Mouse (Mus musculus): Measurements from ENCODE around the gene Rnf20. TPM values are rescaled to one million over a fixed set of nuclear protein-coding genes. Genes with fewer than 3 reads are reported as not detected.

Rnf20 gene
- polyA plus RNA-seq, 1 experiment from 2014 or later, result 77.3 TPM

DNA sequence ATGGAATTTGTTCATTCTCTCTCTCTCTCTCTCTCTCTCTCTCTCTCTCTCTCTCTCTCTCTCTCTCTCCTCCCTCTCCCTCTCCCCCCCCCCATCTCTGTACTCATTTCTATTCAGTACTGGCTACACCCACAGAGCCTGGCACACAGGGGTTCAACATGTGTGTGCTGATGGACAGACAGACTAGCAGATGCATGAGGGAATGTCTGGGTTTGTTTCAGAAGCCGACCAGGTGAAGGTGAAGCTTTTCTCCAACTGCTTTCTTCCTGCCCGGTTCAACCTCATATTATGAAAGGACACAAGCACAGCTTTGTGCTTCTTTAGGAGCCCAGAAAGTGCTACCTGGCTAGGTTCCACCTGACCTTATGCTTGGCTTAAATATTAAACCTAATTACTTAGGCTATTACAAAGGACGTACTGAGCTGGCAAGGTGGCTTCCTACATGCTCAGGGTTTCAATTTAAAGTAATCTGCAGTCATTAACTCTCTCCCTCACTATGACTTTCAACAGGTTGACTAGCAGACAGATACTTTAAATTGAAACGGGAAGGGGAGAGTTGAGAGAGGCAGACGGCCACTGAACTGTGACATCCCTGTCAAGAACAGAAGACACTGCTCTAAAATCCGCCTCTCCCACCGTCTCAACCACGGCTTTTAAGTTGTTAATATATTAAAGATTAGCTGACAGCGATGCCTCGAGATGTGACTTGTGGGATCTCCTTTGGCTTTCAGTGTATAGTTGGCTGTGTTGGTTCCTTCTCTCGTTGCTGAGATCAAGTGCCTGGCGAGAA, 59.8 kb downstream of the Rnf20 start:
- no peak for DNase-seq (ENCODE audit: low spot score)
- Histone ChIP-seq H3K36me3 (replicated peaks; ENCODE audit: control insufficient read depth, insufficient read depth, low read depth, low read length) (no peaks in the 10 kb centered on the region), H3K9me3 (replicated peaks; ENCODE audit: control insufficient read depth, low read length) (no peaks in the 10 kb centered on the region), H3K4me2 (ENCODE audit: low read depth, low read length) (no peak overlapping the region), H3K9ac (replicated peaks; ENCODE audit: low read length) (no peak overlapping the region), H3K4me3 (ENCODE audit: low read depth, low read length) (no peak overlapping the region), H3K27me3 (ENCODE audit: control insufficient read depth, insufficient read depth, low read length) (no peaks in the 10 kb centered on the region), H3K4me1 (ENCODE audit: control insufficient read depth, insufficient read depth, low read length) (no peaks in the 10 kb centered on the region), H3K27ac (replicated peaks; ENCODE audit: low read depth, low read length) (no peak overlapping the region)
- 71% methylated on average over 12 of the region's 12 CpGs for WGBS
- no peak for ATAC-seq (replicated peaks; ENCODE audit: insufficient number of reproducible peaks, low FRiP score, low TSS enrichment, low read depth)

Other genes with a start within 250 kb of the Rnf20 start
- not detected in 2 replicates for gene Acnat2, start 223.9 kb upstream of the Rnf20 start, polyA plus RNA-seq (2014; fragmentation: Nextera tagmentation; extraction: Ambion mirVana)
- not detected in 2 replicates for gene Acnat1, start 158.1 kb upstream of the Rnf20 start, polyA plus RNA-seq (2014; fragmentation: Nextera tagmentation; extraction: Ambion mirVana)
- not detected in 2 replicates for gene Baat, start 125.4 kb upstream of the Rnf20 start, polyA plus RNA-seq (2014; fragmentation: Nextera tagmentation; extraction: Ambion mirVana)
- gene Mrpl50, start 110.9 kb upstream of the Rnf20 start, polyA plus RNA-seq (2014; fragmentation: Nextera tagmentation; extraction: Ambion mirVana), result 107 and 119 TPM in 2 replicates
- gene Zfp189, start 110.8 kb upstream of the Rnf20 start, polyA plus RNA-seq (2014; fragmentation: Nextera tagmentation; extraction: Ambion mirVana), result 14.4 and 14.9 TPM in 2 replicates
- gene Aldob, start 82.5 kb upstream of the Rnf20 start, polyA plus RNA-seq (2014; fragmentation: Nextera tagmentation; extraction: Ambion mirVana), result not detected in 2 replicates
- gene Tmem246, start 34.1 kb upstream of the Rnf20 start, polyA plus RNA-seq (2014; fragmentation: Nextera tagmentation; extraction: Ambion mirVana), result 16.1 and 17.6 TPM in 2 replicates
- gene Ppp3r2, start 50.0 kb downstream of the Rnf20 start, polyA plus RNA-seq (2014; fragmentation: Nextera tagmentation; extraction: Ambion mirVana), result not detected in 2 replicates
- gene Grin3a, start 213.7 kb downstream of the Rnf20 start, polyA plus RNA-seq (2014; fragmentation: Nextera tagmentation; extraction: Ambion mirVana), result 1.1 and 1.6 TPM in 2 replicates